Mouse (Mus musculus): ENCODE measurements at regions not wholly inside any gene's neighbourhood (a gene's known extent, or its start where the extent isn't known, plus 50 kb on each side); places are given as distances from the start of the nearest gene placed in this dataset.

DNA sequence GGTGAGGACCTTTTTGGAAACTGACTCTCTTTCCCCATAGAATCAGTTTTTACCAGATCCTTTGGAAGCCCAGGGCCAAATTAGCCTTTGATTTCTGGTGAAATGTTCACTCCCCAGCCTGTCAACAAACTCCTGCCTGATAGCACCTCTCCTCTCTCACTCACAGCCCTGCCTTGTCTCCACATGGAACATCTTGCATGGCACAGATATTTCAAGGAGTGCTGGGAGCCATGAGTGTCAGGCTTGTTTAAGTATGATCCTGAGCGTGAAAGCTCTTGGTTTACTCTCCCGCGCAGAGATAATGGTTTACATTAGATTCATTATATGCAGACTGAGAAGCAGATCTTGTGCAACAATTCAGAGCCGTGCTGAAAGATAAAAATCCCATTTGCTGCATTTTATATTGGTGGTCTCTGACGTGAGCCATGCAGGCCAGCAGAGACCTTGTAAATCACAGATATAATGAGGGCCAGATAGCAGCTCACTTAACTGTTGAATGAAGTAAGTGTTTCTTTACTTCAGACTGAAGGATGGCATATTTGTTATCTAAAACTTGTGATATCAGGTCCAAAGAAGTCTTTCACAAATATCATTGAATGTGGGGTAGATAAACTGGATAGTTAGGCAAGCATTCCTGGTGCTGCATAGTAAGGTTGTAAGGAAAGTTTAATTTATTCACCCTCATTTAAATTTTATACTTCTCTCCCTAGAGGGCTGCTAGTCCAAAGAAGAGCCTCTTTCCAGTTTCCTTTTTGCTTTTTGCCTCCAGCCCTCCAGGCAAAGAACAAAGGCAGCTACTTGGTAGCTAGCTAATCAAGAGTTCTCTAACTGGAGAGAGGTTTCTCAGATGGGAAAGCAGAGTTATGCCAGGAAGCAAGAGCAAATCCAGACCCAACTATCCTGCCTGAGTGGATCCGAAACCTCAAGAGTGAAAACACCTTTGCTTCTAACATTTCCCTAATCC is 81.8 kb downstream of the Tbx18 start:
- 49% methylated on average over 6 of the region's 6 CpGs for WGBS
- Histone ChIP-seq H3K4me2 (no peak overlapping the region), H3K27ac (replicated peaks) (no peak overlapping the region), H3K36me3 (no peaks in the 10 kb centered on the region), H3K4me3 (replicated peaks) (no peak overlapping the region), H3K9me3 (replicated peaks) (no peaks in the 10 kb centered on the region), H3K9ac (replicated peaks) (no peak overlapping the region), H3K4me1 (0 out of 2 replicates have a peak, but pooled peaks cover 4% of the 10 kb centered on the region), H3K27me3 (replicated peaks) (no peaks in the 10 kb centered on the region)
- no peak for ATAC-seq (ENCODE audit: low FRiP score)

DNA sequence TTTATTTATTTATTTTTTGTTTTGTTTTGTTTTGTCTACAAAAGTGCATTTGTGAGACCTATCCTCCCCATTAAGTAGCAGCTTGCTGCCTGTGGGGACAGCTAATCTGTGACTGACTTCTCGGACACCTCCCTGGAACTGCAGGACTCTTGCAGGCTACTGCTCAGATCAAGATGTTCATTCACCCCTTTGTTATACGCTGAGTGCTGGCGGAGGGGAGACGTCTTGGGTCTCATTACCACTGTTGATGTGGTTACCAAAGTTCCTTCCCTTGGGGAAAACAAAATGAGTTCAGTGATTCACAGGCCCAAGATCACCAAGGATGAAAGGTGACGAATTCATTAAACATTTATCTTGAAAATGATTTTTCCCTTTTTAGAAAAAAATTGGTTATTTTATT is 82.7 kb downstream of the Tbx18 start:
- 65% methylated on average over 5 of the region's 5 CpGs for WGBS

DNA sequence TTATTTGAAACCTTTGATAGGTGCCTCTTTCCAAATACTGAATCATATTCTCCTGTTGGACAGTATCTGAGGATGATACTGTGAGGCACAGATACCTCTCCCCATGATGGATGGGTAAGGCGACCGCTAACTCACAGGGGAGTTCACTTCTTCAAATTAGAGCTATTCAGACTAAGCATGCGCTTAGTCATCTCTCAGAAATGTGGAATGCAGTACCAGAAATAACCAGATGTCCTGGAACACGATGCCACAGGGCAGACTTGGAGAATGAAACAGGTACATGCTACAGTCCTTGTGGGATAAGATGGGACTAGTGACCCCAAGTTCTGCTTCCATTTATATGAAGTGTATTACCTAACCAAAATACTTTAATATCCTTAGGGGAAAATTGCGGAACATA is 86.0 kb downstream of the Tbx18 start:
- no peaks in the 10 kb centered on the region for H3K9me3 ChIP-seq (replicated peaks)
- H3K27ac ChIP-seq (replicated peaks) = no peak overlapping the region
- H3K4me2 ChIP-seq = no peak overlapping the region
- WGBS = 92% methylated on average over 5 of the region's 5 CpGs
- H3K27me3 ChIP-seq (replicated peaks) = no peaks in the 10 kb centered on the region
- H3K4me1 ChIP-seq = 0 out of 2 replicates have a peak, but pooled peaks cover 4% of the 10 kb centered on the region
- no peak for ATAC-seq (ENCODE audit: low FRiP score)
- no peak overlapping the region for H3K4me3 ChIP-seq (replicated peaks)
- no peak overlapping the region for H3K9ac ChIP-seq (replicated peaks)
- H3K36me3 ChIP-seq = no peaks in the 10 kb centered on the region

More for the DNA sequence above, 82.7 kb downstream of the Tbx18 start:
- ATAC-seq (ENCODE audit: low FRiP score) = no peak
- Histone ChIP-seq H3K9ac (replicated peaks) (no peak overlapping the region), H3K4me2 (no peak overlapping the region), H3K4me1 (0 out of 2 replicates have a peak, but pooled peaks cover 4% of the 10 kb centered on the region), H3K4me3 (replicated peaks) (no peak overlapping the region), H3K27me3 (replicated peaks) (no peaks in the 10 kb centered on the region), H3K36me3 (no peaks in the 10 kb centered on the region), H3K27ac (replicated peaks) (no peak overlapping the region), H3K9me3 (replicated peaks) (no peaks in the 10 kb centered on the region)

DNA sequence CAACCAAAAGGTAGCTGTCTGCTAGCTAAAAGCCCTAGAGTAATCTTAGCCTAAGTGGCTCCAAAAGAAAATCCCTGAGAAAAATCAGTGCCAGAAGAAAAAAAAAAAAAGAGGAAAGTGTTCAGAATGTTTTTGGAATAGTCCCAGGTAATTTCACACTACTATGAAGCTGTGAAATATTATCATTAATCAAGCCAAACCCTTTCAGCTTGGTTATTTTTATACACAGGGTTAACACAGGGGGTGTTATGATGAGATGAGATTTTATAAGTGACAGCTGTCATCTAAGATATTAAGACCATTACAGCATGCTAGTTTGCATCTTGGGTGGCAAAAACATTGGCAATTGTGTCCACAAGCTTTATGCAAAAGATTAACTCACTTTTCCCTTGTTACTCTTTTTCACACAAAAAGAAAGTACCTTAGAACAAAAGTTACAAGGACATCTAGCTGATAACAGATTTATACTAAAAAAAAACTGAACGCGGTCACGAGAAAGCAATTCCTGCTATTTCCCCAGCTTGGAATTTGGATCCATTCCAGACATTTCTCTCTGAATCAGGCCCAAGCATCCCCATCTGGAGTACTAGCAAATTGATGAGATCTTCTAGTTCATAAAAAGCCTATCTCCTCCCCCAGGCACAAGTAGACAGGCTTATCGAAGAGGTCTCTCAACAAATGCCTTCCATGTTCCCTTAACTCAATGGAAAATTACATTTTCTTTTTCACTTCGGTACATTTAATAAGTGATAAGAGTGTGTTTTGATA is 97.0 kb downstream of the Tbx18 start:
- Histone ChIP-seq H3K4me1 (no peaks in the 10 kb centered on the region), H3K4me3 (replicated peaks) (no peak overlapping the region), H3K9ac (replicated peaks) (no peak overlapping the region), H3K9me3 (replicated peaks) (no peaks in the 10 kb centered on the region), H3K27me3 (replicated peaks) (no peaks in the 10 kb centered on the region), H3K4me2 (no peak overlapping the region), H3K36me3 (no peaks in the 10 kb centered on the region), H3K27ac (replicated peaks) (no peak overlapping the region)
- 69% methylated on average over 5 of the region's 5 CpGs for WGBS
- no peak for ATAC-seq (ENCODE audit: low FRiP score)

DNA sequence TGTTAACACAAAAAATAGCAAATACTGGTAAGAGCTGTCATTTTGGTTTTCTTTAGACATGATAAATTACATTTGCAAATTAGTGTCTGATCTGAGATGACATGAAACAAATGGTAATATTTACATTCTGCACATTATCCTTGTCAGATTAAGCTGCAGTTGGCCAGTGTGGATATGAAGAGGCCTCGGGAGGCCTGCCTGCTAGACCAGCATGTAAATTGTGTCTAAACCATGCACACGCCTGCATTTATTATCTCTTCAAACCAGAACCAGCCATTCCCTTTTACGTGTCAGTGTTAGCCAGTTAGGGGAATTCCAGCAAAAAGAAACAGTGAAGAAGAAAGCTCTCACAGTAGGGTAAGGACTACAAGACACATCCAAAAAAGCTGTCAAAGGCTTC is 104.6 kb downstream of the Tbx18 start:
- Histone ChIP-seq H3K9me3 (replicated peaks) (no peaks in the 10 kb centered on the region), H3K4me1 (no peaks in the 10 kb centered on the region), H3K27ac (replicated peaks) (no peak overlapping the region), H3K4me3 (replicated peaks) (no peak overlapping the region), H3K27me3 (replicated peaks) (no peaks in the 10 kb centered on the region), H3K4me2 (no peak overlapping the region), H3K36me3 (no peaks in the 10 kb centered on the region), H3K9ac (replicated peaks) (no peak overlapping the region)
- no peak for ATAC-seq (ENCODE audit: low FRiP score)
- WGBS = 52% methylated on average over 3 of the region's 3 CpGs

DNA sequence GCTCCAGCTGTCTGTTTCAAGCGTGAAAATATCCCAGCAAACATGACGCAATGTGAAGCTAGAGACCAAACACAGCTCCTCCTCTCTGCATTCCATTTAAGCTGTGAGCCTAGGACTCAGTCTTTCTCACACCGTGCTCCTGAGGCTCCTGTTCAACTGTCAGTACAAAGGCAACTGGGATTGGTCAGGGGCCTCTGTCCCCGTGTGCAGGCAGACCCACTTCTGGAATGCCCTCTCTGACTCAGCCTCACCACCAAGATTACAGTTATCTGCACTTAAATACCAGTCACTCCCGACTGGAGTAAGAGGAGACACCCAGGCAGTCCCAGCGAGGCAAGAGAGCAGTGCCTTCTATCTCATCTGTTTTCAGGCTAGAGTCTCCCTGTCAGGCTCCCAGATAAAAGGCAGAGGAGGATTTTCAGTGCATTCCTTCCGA is 112.8 kb downstream of the Tbx18 start:
- H3K9ac ChIP-seq (replicated peaks) = no peak overlapping the region
- no peak overlapping the region for H3K27ac ChIP-seq (replicated peaks)
- no peak overlapping the region for H3K4me3 ChIP-seq (replicated peaks)
- H3K27me3 ChIP-seq (replicated peaks) = no peaks in the 10 kb centered on the region
- no peak overlapping the region for H3K4me2 ChIP-seq
- WGBS = 47% methylated on average over 7 of the region's 7 CpGs
- no peaks in the 10 kb centered on the region for H3K36me3 ChIP-seq
- H3K9me3 ChIP-seq (replicated peaks) = no peaks in the 10 kb centered on the region
- ATAC-seq (ENCODE audit: low FRiP score) = no peak
- no peaks in the 10 kb centered on the region for H3K4me1 ChIP-seq

DNA sequence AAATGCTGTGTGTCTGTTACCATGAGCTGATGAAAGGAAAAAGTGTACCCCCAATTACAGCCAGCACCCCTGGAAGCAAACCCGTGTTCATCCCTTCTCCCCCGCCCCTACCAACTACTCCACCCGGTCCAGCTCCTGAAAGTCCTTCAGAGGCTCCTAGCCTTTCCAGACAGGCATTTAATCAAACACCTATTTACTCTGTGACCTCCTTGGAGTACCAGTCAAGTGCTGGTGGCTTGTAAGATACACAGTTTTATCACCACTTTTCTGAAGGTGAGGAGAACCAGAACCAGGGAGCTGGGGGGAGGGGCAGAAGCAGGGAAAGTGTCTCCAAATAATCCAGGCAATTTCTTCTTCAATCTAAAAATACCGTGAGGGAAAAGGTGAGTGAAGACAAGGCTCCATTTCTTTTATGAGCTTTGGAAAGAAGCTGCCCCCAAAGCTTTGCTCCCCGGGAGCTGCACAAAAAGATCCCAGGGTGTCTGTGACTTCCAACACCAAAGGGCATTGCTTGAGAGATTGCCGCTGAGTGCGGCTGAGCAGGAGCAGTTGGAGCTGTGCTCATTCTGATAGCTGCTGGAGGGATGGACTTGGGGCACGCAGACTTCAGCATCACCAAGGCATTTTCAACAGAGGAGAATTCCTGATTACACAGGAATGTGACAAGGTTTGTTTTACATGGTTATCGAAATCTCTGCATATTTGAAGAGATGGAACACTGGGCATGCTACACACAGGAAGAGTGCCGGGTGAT is 123.0 kb downstream of the Tbx18 start:
- H3K9me3 ChIP-seq (replicated peaks) = no peaks in the 10 kb centered on the region
- H3K4me2 ChIP-seq = no peak overlapping the region
- no peaks in the 10 kb centered on the region for H3K36me3 ChIP-seq
- no peak overlapping the region for H3K27ac ChIP-seq (replicated peaks)
- no peaks in the 10 kb centered on the region for H3K27me3 ChIP-seq (replicated peaks)
- H3K4me1 ChIP-seq = no peaks in the 10 kb centered on the region
- no peak overlapping the region for H3K9ac ChIP-seq (replicated peaks)
- WGBS = 76% methylated on average over 10 of the region's 10 CpGs
- no peak for ATAC-seq (ENCODE audit: low FRiP score)
- no peak overlapping the region for H3K4me3 ChIP-seq (replicated peaks)

DNA sequence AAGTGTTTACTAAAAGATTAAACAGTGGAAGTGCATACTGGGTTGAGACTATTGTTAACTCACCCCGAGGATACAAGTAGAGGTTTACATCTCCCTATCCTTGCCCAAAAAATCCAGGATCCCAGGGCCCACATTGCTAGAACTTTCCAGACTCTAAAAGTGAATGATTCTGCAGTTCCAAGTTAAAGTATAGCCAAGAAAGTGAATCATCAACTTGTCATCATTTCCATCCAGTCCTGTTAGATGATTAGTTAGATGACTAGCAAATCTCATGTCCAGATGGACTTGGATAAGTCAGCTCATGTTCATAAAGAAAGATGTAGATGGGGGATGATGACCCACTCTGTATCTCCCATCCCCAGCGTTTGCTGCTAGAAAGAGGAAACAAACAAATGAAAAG is 155.5 kb downstream of the Tbx18 start:
- Histone ChIP-seq H3K4me3 (replicated peaks) (no peak overlapping the region), H3K9me3 (replicated peaks) (no peaks in the 10 kb centered on the region), H3K36me3 (no peaks in the 10 kb centered on the region), H3K4me1 (no peaks in the 10 kb centered on the region), H3K4me2 (no peak overlapping the region), H3K9ac (replicated peaks) (no peak overlapping the region), H3K27ac (replicated peaks) (no peak overlapping the region), H3K27me3 (replicated peaks) (no peaks in the 10 kb centered on the region)
- ATAC-seq (ENCODE audit: low FRiP score) = no peak
- WGBS = 75% methylated on average over 2 of the region's 2 CpGs

DNA sequence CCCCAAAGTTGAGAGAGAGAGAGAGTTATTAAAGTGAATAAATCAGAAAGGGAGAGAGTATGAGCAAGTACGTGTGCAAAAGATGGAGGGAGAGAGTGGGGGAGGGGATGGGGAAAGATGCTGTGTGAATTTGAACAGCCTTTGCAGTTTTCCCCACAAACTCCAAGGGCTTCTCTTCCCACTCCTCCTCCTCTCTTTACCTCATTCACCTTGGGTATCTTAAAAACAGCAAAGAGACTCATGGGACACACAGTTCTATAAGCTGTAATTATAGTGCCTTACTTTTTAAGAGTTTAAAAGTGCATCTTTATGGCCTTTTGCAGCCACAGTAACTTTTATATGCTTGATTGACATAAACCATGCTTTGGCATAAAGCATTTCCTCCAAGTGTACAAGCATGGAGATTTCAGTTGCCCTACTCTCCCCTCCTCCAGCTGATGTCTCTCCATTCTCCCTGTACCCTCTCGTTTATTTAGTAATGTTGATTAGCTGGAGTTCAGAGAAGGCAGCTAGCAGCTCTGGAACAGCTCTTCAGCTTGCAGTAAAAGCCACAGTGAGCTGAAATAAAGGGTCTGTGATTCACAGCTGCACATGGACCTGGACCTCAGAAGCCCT is 156.7 kb downstream of the Tbx18 start:
- no peak for ATAC-seq (ENCODE audit: low FRiP score)
- H3K4me2 ChIP-seq = no peak overlapping the region
- H3K27me3 ChIP-seq (replicated peaks) = no peaks in the 10 kb centered on the region
- H3K36me3 ChIP-seq = no peaks in the 10 kb centered on the region
- no peak overlapping the region for H3K9ac ChIP-seq (replicated peaks)
- H3K9me3 ChIP-seq (replicated peaks) = no peaks in the 10 kb centered on the region
- H3K27ac ChIP-seq (replicated peaks) = no peak overlapping the region
- no peaks in the 10 kb centered on the region for H3K4me1 ChIP-seq
- H3K4me3 ChIP-seq (replicated peaks) = no peak overlapping the region
- 49% methylated on average over 2 of the region's 2 CpGs for WGBS

DNA sequence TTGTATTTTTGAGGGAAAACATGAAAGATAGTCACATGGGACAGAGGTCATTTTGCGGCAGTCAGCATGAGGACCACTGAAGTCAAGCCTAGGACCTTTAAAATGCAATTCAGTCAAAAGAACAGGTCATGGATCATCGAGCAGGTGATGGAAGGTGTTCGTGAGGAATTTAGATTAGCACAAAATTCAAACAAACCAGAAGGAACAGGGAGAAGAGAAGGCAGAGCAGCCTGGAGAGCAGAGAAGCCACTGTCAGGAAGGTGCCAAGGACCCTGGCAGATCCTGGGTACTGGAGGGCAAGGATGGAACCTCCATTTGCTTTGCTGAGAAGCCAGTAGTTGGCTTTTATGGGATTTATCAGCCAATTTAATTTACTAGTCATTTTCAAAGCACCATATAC is 167.8 kb downstream of the Tbx18 start:
- WGBS = 76% methylated on average over 3 of the region's 3 CpGs
- no peak for ATAC-seq (ENCODE audit: low FRiP score)

DNA sequence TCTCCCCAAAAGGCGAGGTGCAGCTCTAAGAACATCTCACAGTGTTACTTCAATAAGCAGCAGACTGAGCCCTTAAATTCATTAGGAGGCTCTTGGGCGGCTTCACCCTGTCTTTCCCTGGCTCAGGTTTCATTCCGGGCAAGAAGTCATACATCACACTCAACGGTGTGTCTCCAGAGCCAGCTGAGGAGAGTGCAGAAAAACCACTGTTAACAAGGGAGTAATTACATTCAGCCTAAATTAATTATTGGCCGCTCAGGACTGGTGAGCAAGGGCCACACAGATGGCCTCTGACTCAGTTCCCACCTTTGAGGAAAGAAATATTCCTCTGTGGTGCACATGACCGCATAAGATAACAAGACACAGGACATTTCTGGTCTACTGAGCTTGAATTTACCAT is 168.3 kb downstream of the Tbx18 start:
- H3K9me3 ChIP-seq (replicated peaks) = no peaks in the 10 kb centered on the region
- H3K4me3 ChIP-seq (replicated peaks) = no peak overlapping the region
- WGBS = 75% methylated on average over 6 of the region's 6 CpGs
- ATAC-seq (ENCODE audit: low FRiP score) = no peak
- no peak overlapping the region for H3K9ac ChIP-seq (replicated peaks)
- no peaks in the 10 kb centered on the region for H3K36me3 ChIP-seq
- H3K4me1 ChIP-seq = no peaks in the 10 kb centered on the region
- no peak overlapping the region for H3K27ac ChIP-seq (replicated peaks)
- no peaks in the 10 kb centered on the region for H3K27me3 ChIP-seq (replicated peaks)
- no peak overlapping the region for H3K4me2 ChIP-seq

More for the DNA sequence above, 167.8 kb downstream of the Tbx18 start:
- H3K9ac ChIP-seq (replicated peaks) = no peak overlapping the region
- no peaks in the 10 kb centered on the region for H3K27me3 ChIP-seq (replicated peaks)
- H3K4me1 ChIP-seq = no peaks in the 10 kb centered on the region
- H3K4me2 ChIP-seq = no peak overlapping the region
- H3K9me3 ChIP-seq (replicated peaks) = no peaks in the 10 kb centered on the region
- no peak overlapping the region for H3K4me3 ChIP-seq (replicated peaks)
- no peak overlapping the region for H3K27ac ChIP-seq (replicated peaks)
- no peaks in the 10 kb centered on the region for H3K36me3 ChIP-seq
